Mouse (Mus musculus) forebrain, embryonic 10.5 days (tissue): ENCODE data around the gene Ncdn. TPM values are rescaled to one million over a fixed set of nuclear protein-coding genes. Genes with fewer than 3 reads are reported as not detected.

ENCODE experiments used
- DNase-seq: peaks from one replicate; pipeline ENCODE4 v3.0.0-alpha.2; 2017; ENCODE audit warnings: low spot score; ENCODE audit errors: extremely low spot score
- H3K27ac ChIP-seq: fragments of 300-500 bp; sonication (generic); 2 replicates; pipeline ENCODE4 v1.5.1; 2016; ENCODE audit warnings: mild to moderate bottlenecking
- H3K27me3 ChIP-seq: fragments of 300-500 bp; sonication (generic); 2 replicates; pipeline ENCODE4 v1.6.1; 2016; ENCODE audit warnings: mild to moderate bottlenecking; ENCODE audit not compliant: poor library complexity, severe bottlenecking
- H3K36me3 ChIP-seq: fragments of 300-500 bp; sonication (generic); replicated peaks from 2 replicates; pipeline ENCODE4 v1.6.1; 2016; ENCODE audit warnings: mild to moderate bottlenecking, moderate library complexity
- H3K4me1 ChIP-seq: fragments of 300-500 bp; sonication (generic); 2 replicates; pipeline ENCODE4 v1.6.1; 2016
- H3K4me3 ChIP-seq: fragments of 300-500 bp; sonication (generic); 2 replicates; pipeline ENCODE4 v1.5.1; 2016; ENCODE audit warnings: mild to moderate bottlenecking, moderate library complexity
- H3K9me3 ChIP-seq: fragments of 300-500 bp; sonication (generic); 2 replicates; pipeline ENCODE4 v1.6.1; 2016; ENCODE audit warnings: mild to moderate bottlenecking, moderate library complexity
- WGBS: fragments of 180-500 bp; shearing (Covaris S2); methylation state at CpG from one replicate; pipeline ENCODE4 v1.1.7; 2016; 5-methylcytosine and 5-hydroxymethylcytosine counted together
- polyA plus RNA-seq: library from polyadenylated mRNA; unstranded; fragments of >200 nt; fragmentation: Nextera tagmentation; extraction: Ambion mirVana; gene quantifications from 2 replicates; pipeline ENCODE4 v1.2.1, GENCODE M21; 2016

Ncdn gene
- polyA plus RNA-seq, 1 experiment from 2014 or later: 36.9 TPM

DNA sequence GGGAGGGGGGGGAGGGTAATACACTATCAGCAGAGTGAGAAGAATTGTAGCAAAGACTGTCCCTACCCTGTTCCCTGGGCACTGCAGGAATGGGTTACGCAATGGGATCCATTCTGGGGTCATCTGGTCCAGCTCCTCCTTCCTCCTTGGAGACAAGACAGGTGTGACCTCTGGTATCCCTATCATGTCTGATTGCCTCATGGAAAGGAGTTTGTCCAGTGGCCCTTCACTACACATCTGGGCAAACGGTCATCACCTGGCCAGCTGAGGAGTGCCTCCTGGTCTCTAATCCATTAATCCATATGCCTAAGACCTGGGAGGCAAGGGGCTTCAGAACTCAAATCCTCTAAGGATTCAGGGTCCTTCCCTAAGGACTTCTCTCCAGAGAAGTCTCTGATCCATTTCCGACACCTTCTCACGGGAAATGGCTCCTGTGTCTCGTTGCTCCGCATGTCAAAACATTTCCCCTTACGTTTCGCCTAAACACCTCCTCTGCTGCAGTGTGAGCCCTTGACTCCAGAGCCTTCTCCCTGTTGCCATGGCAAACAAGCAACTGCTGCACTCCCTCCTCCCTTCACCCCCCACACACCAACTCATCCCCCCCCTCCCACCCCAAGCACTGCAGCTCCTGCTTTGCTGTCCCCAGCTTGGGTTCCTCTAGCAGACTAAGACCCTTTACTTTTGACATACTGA, 2.2 kb downstream of the Ncdn start:
- DNase-seq: no peak
- Histone ChIP-seq H3K36me3 (peaks cover 48% of the 10 kb centered on the region), H3K4me1 (peaks cover 62% of the 10 kb centered on the region), H3K27ac (no peak overlapping the region), H3K4me3 (peak overlapping the region; percentile 93), H3K27me3 (0 out of 2 replicates have a peak, but pooled peaks cover 4% of the 10 kb centered on the region), H3K9me3 (no peaks in the 10 kb centered on the region)
- WGBS: 82% methylated on average over 8 of the region's 8 CpGs

DNA sequence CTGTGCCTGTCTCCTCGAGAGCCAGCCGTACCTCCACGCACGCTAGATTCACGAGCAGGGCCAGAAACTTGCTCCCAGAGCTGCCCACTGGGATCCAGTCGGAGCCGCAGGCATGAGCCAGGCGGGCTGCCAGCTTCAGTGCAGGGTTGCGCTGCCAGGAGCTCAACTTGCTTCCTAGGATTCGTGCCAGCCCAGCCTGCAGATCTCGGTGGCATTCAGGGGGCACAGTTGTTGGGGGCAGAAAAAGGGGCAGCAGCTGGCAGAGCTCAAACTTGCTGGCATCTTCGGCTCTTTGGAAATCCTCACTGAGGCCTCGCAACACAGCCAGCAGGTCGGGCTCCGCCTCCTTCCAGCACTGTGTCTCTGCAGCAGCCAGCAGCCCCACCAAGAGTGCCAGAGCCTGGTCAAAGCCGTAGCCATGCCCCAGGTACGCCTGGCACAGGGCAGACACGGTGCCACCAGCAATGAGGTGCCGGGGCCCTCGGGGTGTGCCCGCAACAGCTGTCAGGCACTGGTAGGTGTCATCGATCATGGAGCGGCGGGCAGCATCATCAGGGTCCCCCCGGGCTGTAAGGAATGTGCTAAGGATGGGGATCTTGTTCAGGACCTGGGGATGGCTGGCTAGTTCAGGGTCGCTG, 3.1 kb downstream of the Ncdn start:
- peaks cover 57% of the 10 kb centered on the region for H3K36me3 ChIP-seq
- H3K27ac ChIP-seq: no peak overlapping the region
- DNase-seq: no peak
- no peak overlapping the region for H3K4me3 ChIP-seq
- peaks cover under 1% of the 10 kb centered on the region; the same call in 1 of the 2 replicates for H3K27me3 ChIP-seq
- H3K4me1 ChIP-seq: peaks cover 63% of the 10 kb centered on the region
- 93% methylated on average over 26 of the region's 26 CpGs for WGBS
- no peaks in the 10 kb centered on the region for H3K9me3 ChIP-seq

- DNase-seq: no peak
- H3K4me3 ChIP-seq: no peak overlapping the region
- 91% methylated on average over 11 of the region's 11 CpGs for WGBS
- no peak overlapping the region for H3K27ac ChIP-seq
- H3K4me1 ChIP-seq: peaks cover 61% of the 10 kb centered on the region
- peaks cover 63% of the 10 kb centered on the region for H3K36me3 ChIP-seq
- H3K9me3 ChIP-seq: no peaks in the 10 kb centered on the region
- H3K27me3 ChIP-seq: peaks cover 6% of the 10 kb centered on the region
These were observed 3.7 kb downstream of the Ncdn start for GRCm38 (mm10) chr4:126749553-126749952.

GRCm38 (mm10) chr4:126748381-126748780, 4.9 kb downstream of the Ncdn start:
- Histone ChIP-seq H3K27me3 (peaks cover 18% of the 10 kb centered on the region), H3K9me3 (no peaks in the 10 kb centered on the region), H3K4me3 (no peak overlapping the region), H3K4me1 (peaks cover 61% of the 10 kb centered on the region), H3K36me3 (peaks cover 68% of the 10 kb centered on the region), H3K27ac (no peak overlapping the region)
- DNase-seq: no peak
- 96% methylated on average over 8 of the region's 8 CpGs for WGBS

GRCm38 (mm10) chr4:126746194-126746840, 6.9 kb downstream of the Ncdn start:
- H3K27me3 ChIP-seq: peaks cover 38% of the 10 kb centered on the region
- H3K4me3 ChIP-seq: no peak overlapping the region
- peaks cover 55% of the 10 kb centered on the region for H3K4me1 ChIP-seq
- no peak for DNase-seq
- H3K9me3 ChIP-seq: no peaks in the 10 kb centered on the region
- H3K27ac ChIP-seq: no peak overlapping the region
- WGBS: 84% methylated on average over 10 of the region's 10 CpGs
- H3K36me3 ChIP-seq: peaks cover 68% of the 10 kb centered on the region

- no peak overlapping the region for H3K4me3 ChIP-seq
- 42% methylated on average over 13 of the region's 13 CpGs for WGBS
- peaks cover 52% of the 10 kb centered on the region for H3K4me1 ChIP-seq
- peaks cover 43% of the 10 kb centered on the region for H3K27me3 ChIP-seq
- H3K36me3 ChIP-seq: peaks cover 64% of the 10 kb centered on the region
- peak; percentile 55 for DNase-seq
- no peaks in the 10 kb centered on the region for H3K9me3 ChIP-seq
- 0 out of 2 replicates have a peak overlapping the region, but pooled peaks have one; percentile 5 for H3K27ac ChIP-seq
These were observed 7.6 kb downstream of the Ncdn start for GRCm38 (mm10) chr4:126745506-126746193.

- Histone ChIP-seq H3K27me3 (peaks cover 49% of the 10 kb centered on the region), H3K4me3 (no peak overlapping the region), H3K4me1 (peaks cover 53% of the 10 kb centered on the region), H3K27ac (no peak overlapping the region), H3K9me3 (no peaks in the 10 kb centered on the region), H3K36me3 (peaks cover 56% of the 10 kb centered on the region)
- 92% methylated on average over 14 of the region's 14 CpGs for WGBS
- DNase-seq: no peak
These were observed 8.4 kb downstream of the Ncdn start for GRCm38 (mm10) chr4:126744831-126745230.

- H3K4me3 ChIP-seq: no peak overlapping the region
- 5% methylated on average over 11 of the region's 11 CpGs for WGBS
- no peaks in the 10 kb centered on the region for H3K9me3 ChIP-seq
- H3K27ac ChIP-seq: no peak overlapping the region
- no peak for DNase-seq
- H3K36me3 ChIP-seq: peaks cover 45% of the 10 kb centered on the region
- H3K27me3 ChIP-seq: peaks cover 61% of the 10 kb centered on the region
- peaks cover 48% of the 10 kb centered on the region for H3K4me1 ChIP-seq
These were observed 9.5 kb downstream of the Ncdn start for GRCm38 (mm10) chr4:126743713-126744112.

DNA sequence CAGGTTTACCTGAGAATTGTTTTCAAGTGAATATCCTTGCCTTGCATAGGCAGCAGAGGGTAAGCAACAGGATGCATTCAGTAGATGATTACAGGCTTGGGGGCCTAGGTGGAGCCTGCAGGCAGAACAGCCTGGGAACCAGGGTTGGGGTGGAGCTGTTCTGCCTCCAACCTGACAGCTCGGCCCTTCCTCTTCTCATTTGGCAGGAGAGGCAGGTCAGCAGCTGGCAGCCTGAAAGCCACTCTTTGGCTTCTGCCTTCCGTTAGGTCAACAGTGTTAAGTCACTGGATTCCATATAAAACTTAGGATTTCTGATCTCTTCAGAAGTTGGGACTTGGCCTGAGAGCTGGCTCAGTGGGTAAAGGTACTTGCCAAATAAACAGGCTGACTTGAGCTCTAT, 10.3 kb downstream of the Ncdn start:
- no peaks in the 10 kb centered on the region for H3K9me3 ChIP-seq
- no peak overlapping the region for H3K4me3 ChIP-seq
- peaks cover 68% of the 10 kb centered on the region for H3K27me3 ChIP-seq
- no peak for DNase-seq
- H3K27ac ChIP-seq: no peak overlapping the region
- peaks cover 47% of the 10 kb centered on the region for H3K4me1 ChIP-seq
- WGBS: 48% methylated on average over 2 of the region's 2 CpGs
- peaks cover 37% of the 10 kb centered on the region for H3K36me3 ChIP-seq

- Histone ChIP-seq H3K36me3 (peaks cover 24% of the 10 kb centered on the region), H3K27me3 (peaks cover 83% of the 10 kb centered on the region), H3K27ac (no peak overlapping the region), H3K9me3 (no peaks in the 10 kb centered on the region), H3K4me3 (no peak overlapping the region), H3K4me1 (peaks cover 47% of the 10 kb centered on the region)
- peak; percentile 83 for DNase-seq
- 5% methylated on average over 12 of the region's 12 CpGs for WGBS
These were observed 11.8 kb downstream of the Ncdn start for GRCm38 (mm10) chr4:126741448-126741847.

DNA sequence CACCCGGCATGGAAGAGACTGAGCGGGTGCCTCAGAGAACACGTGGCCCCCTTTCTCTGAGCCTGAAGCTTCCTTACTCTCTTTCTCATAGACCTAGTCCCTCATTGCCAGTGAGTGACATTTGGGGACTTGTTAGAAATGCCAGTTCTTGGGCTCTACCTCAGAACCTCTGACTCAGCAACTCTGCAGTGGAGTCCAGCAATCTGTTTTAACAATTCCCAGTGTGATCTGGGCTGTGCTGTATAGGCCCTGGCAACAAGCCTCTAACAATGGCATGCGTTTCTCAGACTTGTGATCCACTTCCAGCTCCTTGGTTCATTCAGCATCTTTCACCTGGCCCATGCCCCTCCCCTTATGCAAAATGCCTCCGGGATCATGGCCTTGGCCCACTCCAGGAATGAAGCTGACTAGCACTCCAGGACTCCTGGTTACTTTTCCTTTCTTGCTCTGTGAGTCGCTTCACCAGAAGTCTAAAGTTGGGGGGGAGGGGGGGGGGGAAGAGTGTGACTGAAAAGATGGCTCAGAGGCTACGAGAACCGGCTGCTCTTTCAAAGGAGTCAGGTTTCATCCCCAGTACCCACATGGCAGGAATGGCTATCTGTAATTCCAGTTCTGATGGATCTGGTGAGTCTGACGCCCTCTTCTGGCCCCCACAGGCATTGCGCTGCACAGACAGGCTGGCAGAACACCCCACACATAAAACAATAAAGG, 13.1 kb downstream of the Ncdn start:
- peaks cover 56% of the 10 kb centered on the region for H3K4me1 ChIP-seq
- no peak overlapping the region for H3K27ac ChIP-seq
- H3K27me3 ChIP-seq: peaks cover 96% of the 10 kb centered on the region
- DNase-seq: peak; percentile 29
- H3K36me3 ChIP-seq: peaks cover 10% of the 10 kb centered on the region
- H3K9me3 ChIP-seq: no peaks in the 10 kb centered on the region
- 15% methylated on average over 10 of the region's 10 CpGs for WGBS
- no peak overlapping the region for H3K4me3 ChIP-seq

GRCm38 (mm10) chr4:126736001-126736414, 17.2 kb downstream of the Ncdn start, which contains the start of gene Tfap2e:
TSS of gene Tfap2e (minus strand) at chr4:126736240.
- Histone ChIP-seq H3K27ac (no peak within 1 kb of the TSS), H3K4me3 (peak within 1 kb of the TSS; percentile 35), H3K4me1 (peaks cover 49% of the 10 kb centered on the region), H3K9me3 (no peaks in the 10 kb centered on the region), H3K36me3 (no peaks in the 10 kb centered on the region), H3K27me3 (peaks cover 98% of the 10 kb centered on the region)
- peak; percentile 56 for DNase-seq
- under 1% methylated on average over 32 of the region's 32 CpGs for WGBS
